Mouse (Mus musculus): ENCODE results near the gene Pde4b. TPM values are rescaled to one million over a fixed set of nuclear protein-coding genes. Genes with fewer than 3 reads are reported as not detected.
A peak's percentile ranks its signal among the peaks of the same experiment; 100 is the strongest.

The Pde4b gene
- total and polyA plus RNA-seq, 2 experiments = 8.0 to 10.7 TPM

DNA sequence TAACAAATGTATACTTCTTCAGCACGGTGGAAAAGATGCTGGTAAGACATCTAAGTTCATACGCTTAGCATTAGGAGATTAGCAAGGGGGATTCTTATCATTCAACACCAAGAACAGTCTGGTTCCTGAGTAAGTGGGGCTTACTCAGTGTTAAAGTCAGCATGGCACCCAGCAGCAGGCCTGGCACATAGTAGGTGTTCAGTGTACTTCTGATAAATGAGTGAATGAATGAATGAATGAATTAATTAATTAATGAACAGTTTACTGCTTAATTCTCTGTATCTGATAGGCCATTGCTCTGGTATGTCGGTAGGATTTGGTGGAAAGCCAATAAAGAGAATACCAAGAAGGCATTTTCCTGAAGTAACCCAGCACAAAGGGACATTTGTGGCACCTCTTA, 476.9 kb downstream of the Pde4b start:
- no peak overlapping the region for H3K9ac ChIP-seq (ENCODE audit: low read depth, low read length)
- no peaks in the 10 kb centered on the region for H3K79me2 ChIP-seq (ENCODE audit: control insufficient read depth, insufficient read depth, low read length)
- peaks cover 5% of the 10 kb centered on the region for H3K4me1 ChIP-seq (ENCODE audit: control insufficient read depth, insufficient read depth, low read length)
- TF ChIP-seq POLR2A (IDR thresholded peaks at IDR 0.05; ENCODE audit: extremely low read depth, insufficient read depth, low read length) (no peak), CTCF (IDR thresholded peaks at IDR 0.05; ENCODE audit: low read depth, low read length) (no peak)
- no peak overlapping the region for H3K27ac ChIP-seq (replicated peaks; ENCODE audit: insufficient read depth, low read depth, low read length)
- no peak for DNase-seq (ENCODE audit: extremely low read depth, low read depth, low spot score)
- H3K27me3 ChIP-seq (ENCODE audit: control insufficient read depth, insufficient read depth, low read length) = no peaks in the 10 kb centered on the region
- WGBS = 86% methylated on average over 3 of the region's 3 CpGs
- H3K36me3 ChIP-seq (ENCODE audit: control insufficient read depth, insufficient read depth, low read length) = no peaks in the 10 kb centered on the region
- no peak overlapping the region for H3K4me3 ChIP-seq (ENCODE audit: insufficient read depth, low read depth, low read length)

DNA sequence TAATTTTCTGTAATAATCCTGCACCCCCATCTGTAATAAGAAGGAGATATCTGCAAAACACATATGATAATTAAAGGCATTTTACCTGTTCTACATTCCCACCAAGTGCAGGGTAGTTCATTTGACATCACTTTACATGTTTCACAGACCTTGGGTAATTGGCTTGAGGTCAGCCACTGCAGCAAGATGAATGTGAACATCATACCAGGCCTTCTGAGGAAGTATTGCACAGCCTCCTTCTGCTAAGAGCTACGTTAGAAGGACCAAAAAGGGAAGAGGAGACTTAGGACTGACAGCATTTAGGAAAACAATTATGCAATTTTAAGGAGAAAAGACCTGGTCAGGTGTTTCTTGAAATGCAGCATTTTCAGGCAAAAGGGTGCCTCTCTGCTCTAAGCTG, 479.1 kb downstream of the Pde4b start:
- H3K27ac ChIP-seq (replicated peaks; ENCODE audit: insufficient read depth, low read depth, low read length) = no peak overlapping the region
- no peaks in the 10 kb centered on the region for H3K36me3 ChIP-seq (ENCODE audit: control insufficient read depth, insufficient read depth, low read length)
- no peaks in the 10 kb centered on the region for H3K79me2 ChIP-seq (ENCODE audit: control insufficient read depth, insufficient read depth, low read length)
- H3K27me3 ChIP-seq (ENCODE audit: control insufficient read depth, insufficient read depth, low read length) = no peaks in the 10 kb centered on the region
- TF ChIP-seq CTCF (IDR thresholded peaks at IDR 0.05; ENCODE audit: low read depth, low read length) = no peak
- TF ChIP-seq POLR2A (IDR thresholded peaks at IDR 0.05; ENCODE audit: extremely low read depth, insufficient read depth, low read length) = no peak
- peaks cover 6% of the 10 kb centered on the region for H3K4me1 ChIP-seq (ENCODE audit: control insufficient read depth, insufficient read depth, low read length)
- H3K4me3 ChIP-seq (ENCODE audit: insufficient read depth, low read depth, low read length) = no peak overlapping the region
- no peak overlapping the region for H3K9ac ChIP-seq (ENCODE audit: low read depth, low read length)
- peak; percentile 22 for DNase-seq (ENCODE audit: extremely low read depth, low read depth, low spot score)
- 25% methylated on average over 1 of the region's 1 CpGs for WGBS

DNA sequence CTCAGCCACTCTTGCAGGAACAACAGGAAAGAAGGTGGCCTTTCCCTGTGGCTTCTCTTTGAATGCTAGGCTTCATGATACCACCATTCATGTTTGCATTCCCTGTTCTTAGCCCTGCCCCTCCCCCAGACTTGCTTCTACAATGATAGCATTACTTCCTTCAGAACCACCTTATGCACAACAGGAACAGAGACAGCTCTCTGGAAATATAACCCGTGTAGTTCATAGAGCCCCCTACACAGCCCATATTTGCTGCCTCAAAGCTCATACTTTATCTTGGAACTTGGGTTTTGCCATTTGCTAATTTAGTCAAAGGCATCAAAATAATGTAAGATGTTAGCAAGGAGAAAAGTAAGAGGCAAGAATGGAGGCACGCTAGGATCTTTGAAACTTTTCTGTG, 479.8 kb downstream of the Pde4b start:
- no peak overlapping the region for H3K27ac ChIP-seq (replicated peaks; ENCODE audit: insufficient read depth, low read depth, low read length)
- H3K79me2 ChIP-seq (ENCODE audit: control insufficient read depth, insufficient read depth, low read length) = 0 out of 2 replicates have a peak, but pooled peaks cover 4% of the 10 kb centered on the region
- 77% methylated on average over 2 of the region's 2 CpGs for whole genome bisulfite sequencing
- H3K9ac ChIP-seq (ENCODE audit: low read depth, low read length) = no peak overlapping the region
- H3K27me3 ChIP-seq (ENCODE audit: control insufficient read depth, insufficient read depth, low read length) = no peaks in the 10 kb centered on the region
- DNase-seq (ENCODE audit: extremely low read depth, low read depth, low spot score) = no peak
- no peak overlapping the region for H3K4me3 ChIP-seq (ENCODE audit: insufficient read depth, low read depth, low read length)
- no peak for TF ChIP-seq POLR2A (IDR thresholded peaks at IDR 0.05; ENCODE audit: extremely low read depth, insufficient read depth, low read length)
- TF ChIP-seq CTCF (IDR thresholded peaks at IDR 0.05; ENCODE audit: low read depth, low read length) = no peak
- peaks cover 9% of the 10 kb centered on the region for H3K4me1 ChIP-seq (ENCODE audit: control insufficient read depth, insufficient read depth, low read length)
- no peaks in the 10 kb centered on the region for H3K36me3 ChIP-seq (ENCODE audit: control insufficient read depth, insufficient read depth, low read length)

DNA sequence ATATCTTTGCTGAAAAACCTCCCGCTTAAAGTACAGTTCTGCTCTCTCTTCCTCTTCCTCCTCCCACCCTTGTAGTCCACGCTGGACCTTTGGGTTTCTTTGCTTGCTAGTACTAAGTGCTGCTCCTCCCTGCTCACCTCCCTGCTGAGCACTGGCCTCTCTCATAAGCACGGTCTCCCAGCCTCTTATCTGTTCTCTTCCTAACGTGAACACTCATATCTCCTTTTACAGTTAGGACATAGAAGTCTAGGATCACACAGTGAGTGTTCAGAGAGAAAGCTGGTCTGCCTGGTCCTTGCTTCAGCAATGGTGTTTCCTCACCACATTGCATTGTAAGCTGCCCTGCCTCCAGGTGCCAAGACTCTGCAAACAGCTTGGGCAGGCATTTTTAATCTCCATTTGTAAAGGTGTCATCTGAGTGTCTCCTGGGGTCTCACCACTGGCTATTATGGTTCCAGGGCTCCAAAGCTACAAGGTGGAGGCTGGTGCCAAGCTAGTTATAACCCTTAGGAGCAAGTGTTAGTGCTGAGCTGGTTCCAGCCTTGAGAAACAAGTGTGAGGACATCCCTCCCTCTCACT, 480.4 kb downstream of the Pde4b start:
- no peak for TF ChIP-seq CTCF (IDR thresholded peaks at IDR 0.05; ENCODE audit: low read depth, low read length)
- TF ChIP-seq POLR2A (IDR thresholded peaks at IDR 0.05; ENCODE audit: extremely low read depth, insufficient read depth, low read length) = no peak
- Histone ChIP-seq H3K79me2 (ENCODE audit: control insufficient read depth, insufficient read depth, low read length) (peaks cover 8% of the 10 kb centered on the region; the same call in 1 of the 2 replicates), H3K36me3 (ENCODE audit: control insufficient read depth, insufficient read depth, low read length) (no peaks in the 10 kb centered on the region), H3K4me1 (ENCODE audit: control insufficient read depth, insufficient read depth, low read length) (peaks cover 15% of the 10 kb centered on the region), H3K4me3 (ENCODE audit: insufficient read depth, low read depth, low read length) (no peak overlapping the region), H3K27me3 (ENCODE audit: control insufficient read depth, insufficient read depth, low read length) (no peaks in the 10 kb centered on the region), H3K9ac (ENCODE audit: low read depth, low read length) (no peak overlapping the region), H3K27ac (replicated peaks; ENCODE audit: insufficient read depth, low read depth, low read length) (no peak overlapping the region)
- no peak for DNase-seq (ENCODE audit: extremely low read depth, low read depth, low spot score)
- 69% methylated on average over 4 of the region's 4 CpGs for WGBS

DNA sequence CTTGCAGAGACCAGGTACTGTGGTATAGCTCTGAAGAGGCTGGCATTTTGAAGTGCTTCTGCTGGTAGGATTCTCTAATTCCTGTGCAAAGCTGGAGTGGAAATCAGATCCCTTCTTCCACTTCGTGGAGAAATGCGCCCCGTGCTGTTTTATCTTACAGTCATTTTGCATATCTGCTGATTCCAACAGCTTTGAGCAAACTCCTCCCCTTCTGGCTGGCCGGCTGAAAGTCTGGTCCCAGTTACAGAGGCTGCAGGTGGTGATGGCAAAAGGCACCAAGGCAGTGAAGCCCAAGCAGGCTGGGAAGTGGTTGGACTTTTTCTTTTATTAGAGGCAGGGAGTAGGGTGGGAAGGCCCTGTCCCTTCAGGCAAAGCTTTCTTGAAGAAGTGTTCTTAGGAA, 481.2 kb downstream of the Pde4b start:
- H3K4me3 ChIP-seq (ENCODE audit: insufficient read depth, low read depth, low read length) = no peak overlapping the region
- TF ChIP-seq POLR2A (IDR thresholded peaks at IDR 0.05; ENCODE audit: extremely low read depth, insufficient read depth, low read length) = 0 out of 2 replicates have a peak, but pooled peaks have one; percentile 12
- no peak for TF ChIP-seq CTCF (IDR thresholded peaks at IDR 0.05; ENCODE audit: low read depth, low read length)
- no peaks in the 10 kb centered on the region for H3K27me3 ChIP-seq (ENCODE audit: control insufficient read depth, insufficient read depth, low read length)
- H3K27ac ChIP-seq (replicated peaks; ENCODE audit: insufficient read depth, low read depth, low read length) = peak overlapping the region; percentile 8; the same call in 1 of the 2 replicates
- no peak overlapping the region for H3K9ac ChIP-seq (ENCODE audit: low read depth, low read length)
- no peaks in the 10 kb centered on the region for H3K36me3 ChIP-seq (ENCODE audit: control insufficient read depth, insufficient read depth, low read length)
- peaks cover 20% of the 10 kb centered on the region for H3K4me1 ChIP-seq (ENCODE audit: control insufficient read depth, insufficient read depth, low read length)
- peaks cover 8% of the 10 kb centered on the region; the same call in 1 of the 2 replicates for H3K79me2 ChIP-seq (ENCODE audit: control insufficient read depth, insufficient read depth, low read length)
- WGBS = under 1% methylated on average over 4 of the region's 4 CpGs
- peak; percentile 84 for DNase-seq (ENCODE audit: extremely low read depth, low read depth, low spot score)

DNA sequence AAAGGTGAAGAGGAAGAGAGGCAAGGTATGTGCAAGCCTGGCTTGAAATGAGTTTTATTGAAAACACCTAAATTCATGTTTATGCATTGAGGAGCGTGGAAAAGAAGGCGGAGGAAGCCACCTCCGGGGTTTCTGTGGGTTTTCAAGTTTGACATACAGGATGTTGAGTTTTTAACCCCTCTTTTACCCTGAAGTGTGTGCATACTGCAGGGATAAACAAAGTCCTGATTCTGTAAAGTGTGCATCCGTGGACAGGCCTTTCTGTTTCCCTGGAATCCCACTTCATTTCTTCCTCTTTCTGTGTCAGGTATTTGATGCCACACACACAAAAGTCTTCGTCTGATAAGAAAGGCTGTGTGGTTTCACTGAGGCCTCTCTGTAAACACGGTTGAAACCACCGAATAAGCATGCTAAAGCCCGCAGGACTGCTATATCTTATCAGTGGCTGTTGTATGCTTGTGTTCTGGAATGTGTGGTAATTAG, 481.8 kb downstream of the Pde4b start:
- H3K79me2 ChIP-seq (ENCODE audit: control insufficient read depth, insufficient read depth, low read length) = peaks cover 8% of the 10 kb centered on the region; the same call in 1 of the 2 replicates
- 43% methylated on average over 8 of the region's 8 CpGs for WGBS
- peak overlapping the region; percentile 30 for H3K27ac ChIP-seq (replicated peaks; ENCODE audit: insufficient read depth, low read depth, low read length)
- TF ChIP-seq POLR2A (IDR thresholded peaks at IDR 0.05; ENCODE audit: extremely low read depth, insufficient read depth, low read length) (no peak), CTCF (IDR thresholded peaks at IDR 0.05; ENCODE audit: low read depth, low read length) (no peak)
- H3K36me3 ChIP-seq (ENCODE audit: control insufficient read depth, insufficient read depth, low read length) = no peaks in the 10 kb centered on the region
- no peak for DNase-seq (ENCODE audit: extremely low read depth, low read depth, low spot score)
- no peaks in the 10 kb centered on the region for H3K27me3 ChIP-seq (ENCODE audit: control insufficient read depth, insufficient read depth, low read length)
- no peak overlapping the region for H3K9ac ChIP-seq (ENCODE audit: low read depth, low read length)
- H3K4me3 ChIP-seq (ENCODE audit: insufficient read depth, low read depth, low read length) = no peak overlapping the region
- peaks cover 20% of the 10 kb centered on the region for H3K4me1 ChIP-seq (ENCODE audit: control insufficient read depth, insufficient read depth, low read length)
